Mouse (Mus musculus) lung, embryonic 14.5 days (tissue): Measurements from ENCODE around the gene Ccdc136. TPM values are rescaled to one million over a fixed set of nuclear protein-coding genes. Genes with fewer than 3 reads are reported as not detected.

Source experiments
- ATAC-seq: fragments of 200-750 bp; cut with Nextera tagmentation; 2 replicates; pipeline ENCODE4 v1.8.0; 2017; ENCODE audit warnings: mild to moderate bottlenecking, moderate TSS enrichment, moderate library complexity; ENCODE audit not compliant: insufficient read depth
- DNase-seq: peaks from one replicate; pipeline ENCODE4 v3.0.0-alpha.2; 2015
- H3K27ac ChIP-seq: fragments of 300-500 bp; sonication (generic); 2 replicates; pipeline ENCODE4 v1.5.1; 2014; ENCODE audit warnings: low read depth, mild to moderate bottlenecking, moderate library complexity
- H3K27me3 ChIP-seq: fragments of 300-500 bp; sonication (generic); 2 replicates; pipeline ENCODE4 v1.6.1; 2014; ENCODE audit warnings: low read length, control low read depth; ENCODE audit not compliant: insufficient read depth
- H3K36me3 ChIP-seq: fragments of 300-500 bp; sonication (generic); 2 replicates; pipeline ENCODE4 v1.6.1; 2014; ENCODE audit warnings: control low read depth; ENCODE audit not compliant: insufficient read depth
- H3K4me1 ChIP-seq: fragments of 300-500 bp; sonication (generic); 2 replicates; pipeline ENCODE4 v1.6.1; 2014; ENCODE audit warnings: antibody characterized with exemption, control low read depth; ENCODE audit not compliant: insufficient read depth
- H3K4me2 ChIP-seq: fragments of 300-500 bp; sonication (generic); 2 replicates; pipeline ENCODE4 v1.6.1; 2014; ENCODE audit warnings: mild to moderate bottlenecking
- H3K4me3 ChIP-seq: fragments of 300-500 bp; sonication (generic); 2 replicates; pipeline ENCODE4 v1.5.1; 2014; ENCODE audit warnings: low read depth, low read length
- H3K9ac ChIP-seq: fragments of 300-500 bp; sonication (generic); 2 replicates; pipeline ENCODE4 v1.6.1; 2014
- H3K9me3 ChIP-seq: fragments of 300-500 bp; sonication (generic); 2 replicates; pipeline ENCODE4 v1.6.1; 2016; ENCODE audit warnings: low read depth, low read length, control low read depth
- CTCF ChIP-seq: IDR thresholded peaks from 2 replicates; pipeline ENCODE4 v1.5.1; 2016; ENCODE audit warnings: antibody characterized with exemption, low read depth
- WGBS: fragments of 180-500 bp; shearing (Covaris S2); extraction: QIAGEN DNeasy Blood & Tissue Kit; methylation state at CpG from one replicate; pipeline ENCODE4 v1.1.7; 2014; 5-methylcytosine and 5-hydroxymethylcytosine counted together
- microRNA-seq: library from miRNA; unstranded; fragments of <30 nt; microRNA quantifications from one replicate; pipeline ENCODE4, GENCODE M21; 2016; ENCODE audit warnings: borderline number of aligned reads
- polyA plus RNA-seq: library from polyadenylated mRNA; unstranded; fragments of >200 nt; fragmentation: Nextera tagmentation; extraction: Ambion mirVana; gene quantifications from 2 replicates; pipeline ENCODE4 v1.2.1, GENCODE M21; 2014

The Ccdc136 gene
- polyA plus RNA-seq, 1 experiment from 2014 or later = 15.3 TPM

GRCm38 (mm10) chr6:29461502-29461901 is 65.4 kb downstream of the Ccdc136 start:
- Histone ChIP-seq H3K36me3 (peaks cover 36% of the 10 kb centered on the region), H3K4me1 (no peaks in the 10 kb centered on the region), H3K4me3 (no peak overlapping the region), H3K9me3 (no peaks in the 10 kb centered on the region), H3K27ac (no peak overlapping the region), H3K27me3 (no peaks in the 10 kb centered on the region), H3K9ac (no peak overlapping the region), H3K4me2 (no peak overlapping the region)
- no peak for TF ChIP-seq CTCF
- DNase-seq = no peak
- ATAC-seq = no peak
- 44% methylated on average over 7 of the region's 7 CpGs for WGBS

GRCm38 (mm10) chr6:29463388-29463787 is 67.3 kb downstream of the Ccdc136 start:
- ATAC-seq (no peak), DNase-seq (no peak)
- Histone ChIP-seq H3K27ac (no peak overlapping the region), H3K4me3 (no peak overlapping the region), H3K27me3 (no peaks in the 10 kb centered on the region), H3K36me3 (peaks cover 21% of the 10 kb centered on the region), H3K9ac (no peak overlapping the region), H3K4me1 (0 out of 2 replicates have a peak, but pooled peaks cover 1% of the 10 kb centered on the region), H3K9me3 (no peaks in the 10 kb centered on the region), H3K4me2 (no peak overlapping the region)
- TF ChIP-seq CTCF = no peak
- 81% methylated on average over 3 of the region's 3 CpGs for WGBS

GRCm38 (mm10) chr6:29467583-29468354 is 71.7 kb downstream of the Ccdc136 start, which contains the start of gene Atp6v1f:
Gene Atp6v1f, plus strand, starts transcription at chr6:29467718.
- WGBS = under 1% methylated on average over 39 of the region's 39 CpGs
- Histone ChIP-seq H3K4me1 (0 out of 2 replicates have a peak, but pooled peaks cover 9% of the 10 kb centered on the region), H3K4me3 (peak within 1 kb of the TSS; percentile 68), H3K4me2 (peak within 1 kb of the TSS; percentile 72), H3K9ac (peak within 1 kb of the TSS; percentile 61), H3K27ac (0 out of 2 replicates have a peak within 1 kb of the TSS, but pooled peaks have one; percentile 42), H3K9me3 (no peaks in the 10 kb centered on the region), H3K27me3 (no peaks in the 10 kb centered on the region), H3K36me3 (peaks cover 18% of the 10 kb centered on the region)
- peak; percentile 96 for ATAC-seq
- no peak for TF ChIP-seq CTCF
- peak; percentile 97 for DNase-seq

- WGBS = 80% methylated on average over 3 of the region's 3 CpGs
- Histone ChIP-seq H3K36me3 (peaks cover 18% of the 10 kb centered on the region), H3K4me1 (0 out of 2 replicates have a peak, but pooled peaks cover 9% of the 10 kb centered on the region), H3K27ac (no peak overlapping the region), H3K27me3 (no peaks in the 10 kb centered on the region), H3K9me3 (no peaks in the 10 kb centered on the region), H3K9ac (peak overlapping the region; percentile 61; the same call in 1 of the 2 replicates), H3K4me2 (peak overlapping the region; percentile 72), H3K4me3 (peak overlapping the region; percentile 68)
- DNase-seq = no peak
- no peak for ATAC-seq
- no peak for TF ChIP-seq CTCF
These were observed 72.7 kb downstream of the Ccdc136 start for GRCm38 (mm10) chr6:29468851-29469250.

- no peak for TF ChIP-seq CTCF
- Histone ChIP-seq H3K4me2 (no peak within 1 kb of the TSS), H3K9me3 (no peaks in the 10 kb centered on the region), H3K4me1 (0 out of 2 replicates have a peak, but pooled peaks cover 9% of the 10 kb centered on the region), H3K36me3 (peaks cover 18% of the 10 kb centered on the region), H3K4me3 (no peak within 1 kb of the TSS), H3K27me3 (no peaks in the 10 kb centered on the region), H3K27ac (no peak within 1 kb of the TSS), H3K9ac (no peak within 1 kb of the TSS)
- no peak for ATAC-seq
- DNase-seq = no peak
- whole genome bisulfite sequencing = 88% methylated on average over 4 of the region's 4 CpGs
These were observed 75.0 kb downstream of the Ccdc136 start, which contains the start of gene Atp6v1fnb for GRCm38 (mm10) chr6:29471137-29471536. Gene Atp6v1fnb, plus strand, starts transcription at chr6:29471437.

- 3% methylated on average over 33 of the region's 33 CpGs for WGBS
- no peak for TF ChIP-seq CTCF
- ATAC-seq (peak; percentile 98), DNase-seq (peak; percentile 93)
- H3K27me3 ChIP-seq = no peaks in the 10 kb centered on the region
- H3K4me3 ChIP-seq = peak overlapping the region; percentile 38
- H3K27ac ChIP-seq = no peak overlapping the region
- H3K9ac ChIP-seq = peak overlapping the region; percentile 41
- H3K4me2 ChIP-seq = peak overlapping the region; percentile 59
- H3K36me3 ChIP-seq = peaks cover 18% of the 10 kb centered on the region
- no peaks in the 10 kb centered on the region for H3K9me3 ChIP-seq
- 0 out of 2 replicates have a peak, but pooled peaks cover under 1% of the 10 kb centered on the region for H3K4me1 ChIP-seq
These were observed 78.0 kb downstream of the Ccdc136 start for GRCm38 (mm10) chr6:29473941-29474691.

- no peaks in the 10 kb centered on the region for H3K27me3 ChIP-seq
- H3K4me1 ChIP-seq = no peaks in the 10 kb centered on the region
- no peak overlapping the region for H3K27ac ChIP-seq
- WGBS = 57% methylated on average over 2 of the region's 2 CpGs
- H3K36me3 ChIP-seq = peaks cover 18% of the 10 kb centered on the region
- ATAC-seq = no peak
- no peak overlapping the region for H3K4me3 ChIP-seq
- DNase-seq = no peak
- peak overlapping the region; percentile 59 for H3K4me2 ChIP-seq
- no peak for TF ChIP-seq CTCF
- H3K9ac ChIP-seq = no peak overlapping the region
- H3K9me3 ChIP-seq = no peaks in the 10 kb centered on the region
These were observed 78.6 kb downstream of the Ccdc136 start for GRCm38 (mm10) chr6:29474736-29475135.

Small RNA genes lying within 50 kb of the gene (microRNA-seq; reads per million reads assigned to microRNA genes)
- gene Gm26220 (not detected), gene Gm44354 (not detected)

Other genes with a start within 250 kb of the Ccdc136 start
- 50.9 and 55.1 TPM in 2 replicates for gene Rbm28, start 231.3 kb upstream of the Ccdc136 start, polyA plus RNA-seq
- gene Prrt4, start 216.7 kb upstream of the Ccdc136 start, polyA plus RNA-seq = 0.93 and 1.2 TPM in 2 replicates
- gene Impdh1, start 179.9 kb upstream of the Ccdc136 start, polyA plus RNA-seq = 49.3 and 51.6 TPM in 2 replicates
- 40.4 and 40.5 TPM in 2 replicates for gene Hilpda, start 123.8 kb upstream of the Ccdc136 start, polyA plus RNA-seq
- 0.42 and 0.47 TPM in 2 replicates for gene Fam71f2, start 116.7 kb upstream of the Ccdc136 start, polyA plus RNA-seq
- 0.19 TPM in 1 of 2 replicates, not detected in the other for gene Fam71f1, start 77.2 kb upstream of the Ccdc136 start, polyA plus RNA-seq
- gene Calu, start 48.2 kb upstream of the Ccdc136 start, polyA plus RNA-seq = 451 and 469 TPM in 2 replicates
- 0.61 and 0.84 TPM in 2 replicates for gene Opn1sw, start 7.8 kb upstream of the Ccdc136 start, polyA plus RNA-seq
- 8.8 and 10.1 TPM in 2 replicates for gene Flnc, start 36.9 kb downstream of the Ccdc136 start, polyA plus RNA-seq
- gene Atp6v1f, start 71.4 kb downstream of the Ccdc136 start, polyA plus RNA-seq = 182 and 184 TPM in 2 replicates
- gene Atp6v1fnb, start 75.1 kb downstream of the Ccdc136 start, polyA plus RNA-seq = not detected in 2 replicates
- 17.3 and 22.0 TPM in 2 replicates for gene Kcp, start 111.6 kb downstream of the Ccdc136 start, polyA plus RNA-seq
- gene Irf5, start 130.3 kb downstream of the Ccdc136 start, polyA plus RNA-seq = 3.7 and 4.2 TPM in 2 replicates
- 96.1 and 99.3 TPM in 2 replicates for gene Tnpo3, start 213.6 kb downstream of the Ccdc136 start, polyA plus RNA-seq